Comparison of ENCODE assay signal across 18 mouse cellular contexts in the genomic region with DNA sequence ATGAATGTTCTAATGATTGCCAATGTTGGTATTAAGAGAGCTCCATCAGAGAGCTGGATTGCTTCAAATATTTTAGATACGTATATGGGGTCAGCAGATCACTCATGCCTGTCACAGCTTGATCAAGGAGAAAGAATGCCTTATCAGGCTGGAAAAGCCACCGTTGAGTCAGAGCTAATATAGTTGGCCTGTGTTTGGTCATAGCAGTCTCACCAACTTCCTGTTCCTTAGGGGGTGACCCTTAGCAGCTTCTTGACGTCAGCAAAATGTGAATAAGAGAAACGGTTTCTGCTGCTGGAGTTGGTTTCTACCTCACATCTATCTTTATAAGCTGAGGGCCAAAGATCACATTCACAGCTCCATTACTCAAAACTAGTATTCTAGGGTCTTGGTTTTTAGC.
DNase-seq lines count a peak whose midpoint lies in the region; ATAC-seq and TF ChIP-seq lines count a peak whose summit lies in the region.
"Had no signal": no experiment of that assay in that cellular context is flagged by ENCODE, and none has a peak within 500 bp of the region (broad histone marks: within the 10 kb centered on the region; RNA-seq: fewer than 3 reads in every experiment).

No protein-coding gene starts in this region.

- H3K9ac ChIP-seq in heart, adult 2 months (ENCODE audit: low read depth, low read length) = no peak overlapping the region
- no peak overlapping the region for H3K9ac ChIP-seq in midbrain, embryonic 14.5 days (replicated peaks; ENCODE audit: low read length)
- H3K9ac ChIP-seq: embryonic facial prominence, embryonic 13.5 days; hindbrain, embryonic 14.5 days; neural tube, embryonic 12.5 days had no signal

- no peaks in the 10 kb centered on the region for H3K9me3 ChIP-seq in midbrain, embryonic 14.5 days (ENCODE audit: control insufficient read depth, low read length)
- H3K9me3 ChIP-seq: embryonic facial prominence, embryonic 13.5 days; megakaryocyte, embryonic 14.5 days; neural tube, embryonic 12.5 days had no signal

- H3K27me3 ChIP-seq in heart, adult 2 months (ENCODE audit: control insufficient read depth, insufficient read depth, low read length) = no peaks in the 10 kb centered on the region; the same call in 1 of the 2 replicates
- no peaks in the 10 kb centered on the region for H3K27me3 ChIP-seq in midbrain, embryonic 14.5 days (ENCODE audit: control insufficient read depth, insufficient read depth, low read length)
- H3K27me3 ChIP-seq: embryonic facial prominence, embryonic 13.5 days; megakaryocyte, embryonic 14.5 days; neural tube, embryonic 12.5 days had no signal

- 29% methylated on average over 4 of the region's 4 CpGs for WGBS in heart, adult 2 months
- 85% methylated on average over 4 of the region's 4 CpGs for WGBS in midbrain, embryonic 14.5 days

- TF ChIP-seq EP300 in heart, adult 2 months (IDR thresholded peaks at IDR 0.05; ENCODE audit: insufficient read depth, low read depth, low read length) = no peak

- H3K4me3 ChIP-seq in heart, adult 2 months = no peak overlapping the region
- H3K4me3 ChIP-seq in midbrain, embryonic 14.5 days (replicated peaks; ENCODE audit: low read depth, low read length) = no peak overlapping the region
- H3K4me3 ChIP-seq: embryonic facial prominence, embryonic 13.5 days; megakaryocyte, embryonic 14.5 days; neural tube, embryonic 12.5 days had no signal

- intact Hi-C loops in heart, adult 2 months (cut with DNase I) = no loop called here

- H3K27ac ChIP-seq in heart, adult 2 months = no peak overlapping the region
- H3K27ac ChIP-seq in midbrain, embryonic 14.5 days (replicated peaks; ENCODE audit: low read depth, low read length) = no peak overlapping the region
- H3K27ac ChIP-seq: embryonic facial prominence, embryonic 13.5 days; hindbrain, embryonic 14.5 days; neural tube, embryonic 12.5 days had no signal

- ATAC-seq in hematopoietic stem cell, adult 5-6 weeks (replicated peaks in 1 of 2; ENCODE audit: insufficient read depth in 1 of 2, low FRiP score in 2 of 2, low TSS enrichment in 1 of 2, low read depth in 1 of 2, poor library complexity in 2 of 2, severe bottlenecking in 2 of 2) = peak; percentile 53 to 56
- no peak for ATAC-seq in midbrain, embryonic 14.5 days (ENCODE audit: low FRiP score, low TSS enrichment)

- no peak for TF ChIP-seq CTCF in heart, adult 2 months (IDR thresholded peaks at IDR 0.05)

- H3K36me3 ChIP-seq in heart, adult 2 months (ENCODE audit: control insufficient read depth, insufficient read depth, low read length) = no peaks in the 10 kb centered on the region
- no peaks in the 10 kb centered on the region for H3K36me3 ChIP-seq in midbrain, embryonic 14.5 days (ENCODE audit: control insufficient read depth, insufficient read depth, low read length)
- H3K36me3 ChIP-seq: neural tube, embryonic 12.5 days had no signal

- peak; percentile 56 for DNase-seq in heart, adult 11 months
- no peak for DNase-seq in heart, postnatal 4 days
- DNase-seq in urinary bladder, postnatal 14 days (ENCODE audit: low spot score) = peak; percentile 21
- DNase-seq in urinary bladder, postnatal 10 days (ENCODE audit: low spot score) = no peak
- DNase-seq in left cerebral cortex, adult 9 months (ENCODE audit: low spot score in 2 of 2) = no peak
- no peak for DNase-seq in heart, adult 2 months
- DNase-seq in midbrain, embryonic 14.5 days = no peak
- DNase-seq: adrenal gland, postnatal 10 days; cerebellum, adult 2 months; kidney, adult 18-20 months; kidney, postnatal 36 days; right cerebral cortex, postnatal 25 days; thymus, postnatal 36 days had no signal

- H3K4me1 ChIP-seq in heart, adult 2 months (ENCODE audit: control insufficient read depth, insufficient read depth, low read length) = no peaks in the 10 kb centered on the region
- H3K4me1 ChIP-seq in midbrain, embryonic 14.5 days (ENCODE audit: control insufficient read depth, insufficient read depth, low read length) = no peaks in the 10 kb centered on the region

- no peaks in the 10 kb centered on the region for H3K79me2 ChIP-seq in heart, adult 2 months (replicated peaks; ENCODE audit: control insufficient read depth, insufficient read depth, low read length)

- TF ChIP-seq POLR2A in heart, adult 2 months (IDR thresholded peaks at IDR 0.05; ENCODE audit: insufficient read depth, low read depth, low read length) = no peak

- no peak overlapping the region for H3K4me2 ChIP-seq in midbrain, embryonic 14.5 days (ENCODE audit: low read length)
- H3K4me2 ChIP-seq: embryonic facial prominence, embryonic 13.5 days; hindbrain, embryonic 14.5 days; neural tube, embryonic 12.5 days had no signal

Comparison
In these comparisons a context has a peak if more than half of its experiments do, and no peak if none do; other contexts are left out.
1. DNase-seq: peak in heart, adult 11 months (single experiment) and urinary bladder, postnatal 14 days (single experiment); none in heart, postnatal 4 days (single experiment), urinary bladder, postnatal 10 days (single experiment), left cerebral cortex, adult 9 months (0 of 2), heart, adult 2 months (0 of 2) and midbrain, embryonic 14.5 days (single experiment).